Mouse (Mus musculus): ENCODE data around the gene Dnajc4. TPM values are rescaled to one million over a fixed set of nuclear protein-coding genes. Genes with fewer than 3 reads are reported as not detected.
A peak's percentile ranks its signal among the peaks of the same experiment; 100 is the strongest.

Dnajc4 gene
- polyA plus RNA-seq, 1 experiment from 2014 or later: 23.1 TPM

DNA sequence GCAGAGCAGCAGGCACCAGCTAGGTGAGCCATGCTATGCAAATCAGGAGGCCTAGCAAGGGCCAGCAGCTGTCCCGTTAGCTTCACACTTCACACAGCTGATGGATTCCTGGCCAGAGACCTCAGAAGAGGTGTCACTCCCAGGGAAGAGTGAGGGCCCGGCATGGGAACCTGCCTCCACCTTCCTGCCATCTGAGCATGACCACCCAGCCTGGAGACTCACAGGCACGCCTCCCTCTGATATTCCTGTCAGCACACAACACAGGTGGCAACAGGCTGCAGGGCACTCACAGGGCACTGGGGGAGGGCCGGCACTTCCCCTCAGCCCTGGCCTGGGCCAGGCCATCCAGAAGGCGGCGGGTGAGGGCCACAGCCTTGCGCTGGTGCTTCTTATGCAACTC lies 36.9 kb downstream of the Dnajc4 start:
- DNase-seq: no peak
- 88% methylated on average over 7 of the region's 7 CpGs for WGBS
- Histone ChIP-seq H3K9me3 (ENCODE audit: control insufficient read depth, low read length) (no peaks in the 10 kb centered on the region), H3K36me3 (ENCODE audit: control insufficient read depth, insufficient read depth, low read length) (0 out of 2 replicates have a peak, but pooled peaks cover 4% of the 10 kb centered on the region), H3K4me1 (ENCODE audit: control insufficient read depth, insufficient read depth, low read length) (peaks cover 13% of the 10 kb centered on the region), H3K27ac (replicated peaks; ENCODE audit: low read depth, low read length) (no peak overlapping the region), H3K4me2 (ENCODE audit: low read length) (no peak overlapping the region), H3K9ac (replicated peaks; ENCODE audit: low read length) (no peak overlapping the region), H3K4me3 (replicated peaks; ENCODE audit: low read depth, low read length) (no peak overlapping the region), H3K27me3 (ENCODE audit: control insufficient read depth, insufficient read depth, low read length) (no peaks in the 10 kb centered on the region)
- no peak for ATAC-seq (ENCODE audit: low FRiP score, low TSS enrichment)

DNA sequence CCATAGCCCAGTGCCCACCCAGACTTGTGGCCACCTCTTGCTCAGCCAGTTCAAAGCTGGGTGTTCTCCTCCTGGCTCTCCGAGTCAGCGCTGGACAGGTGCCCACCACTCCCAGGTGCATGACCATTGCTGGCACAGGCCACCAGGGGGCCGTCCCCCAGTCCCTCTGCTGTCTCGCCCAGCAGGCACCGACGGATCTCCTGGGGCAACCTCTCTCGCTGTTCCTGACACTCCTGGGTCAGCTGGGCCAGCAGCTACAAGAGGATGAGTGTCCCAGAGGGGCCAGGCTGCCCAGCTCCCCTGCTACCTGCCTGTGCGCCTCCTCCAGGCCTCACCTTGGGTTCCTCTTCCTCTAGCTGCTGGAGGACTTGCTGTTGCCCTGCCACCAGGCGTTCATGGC lies 38.3 kb downstream of the Dnajc4 start:
- Histone ChIP-seq H3K27ac (replicated peaks; ENCODE audit: low read depth, low read length) (no peak overlapping the region), H3K9ac (replicated peaks; ENCODE audit: low read length) (no peak overlapping the region), H3K4me1 (ENCODE audit: control insufficient read depth, insufficient read depth, low read length) (peaks cover 20% of the 10 kb centered on the region), H3K36me3 (ENCODE audit: control insufficient read depth, insufficient read depth, low read length) (0 out of 2 replicates have a peak, but pooled peaks cover 4% of the 10 kb centered on the region), H3K27me3 (ENCODE audit: control insufficient read depth, insufficient read depth, low read length) (no peaks in the 10 kb centered on the region), H3K4me3 (replicated peaks; ENCODE audit: low read depth, low read length) (no peak overlapping the region), H3K4me2 (ENCODE audit: low read length) (no peak overlapping the region), H3K9me3 (ENCODE audit: control insufficient read depth, low read length) (no peaks in the 10 kb centered on the region)
- ATAC-seq (ENCODE audit: low FRiP score, low TSS enrichment) (no peak), DNase-seq (no peak)
- 60% methylated on average over 9 of the region's 9 CpGs for WGBS

DNA sequence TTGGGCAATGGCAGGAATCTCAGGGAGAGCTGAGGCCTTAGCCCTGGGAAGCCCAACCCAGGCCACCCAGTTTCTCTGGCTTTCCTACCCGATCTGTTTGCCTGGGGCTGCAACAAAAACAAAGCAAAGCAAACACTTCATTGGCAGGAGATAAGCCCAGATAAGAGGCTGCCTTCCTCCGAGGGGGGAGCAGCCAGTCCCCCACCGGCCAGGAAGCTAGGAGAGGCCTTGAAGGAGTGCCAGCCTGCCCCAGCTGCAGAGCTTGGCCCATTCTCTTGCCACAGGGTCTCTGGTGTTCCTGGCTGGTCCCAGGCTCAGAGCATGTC lies 39.7 kb downstream of the Dnajc4 start:
- 34% methylated on average over 3 of the region's 3 CpGs for WGBS
- Histone ChIP-seq H3K36me3 (ENCODE audit: control insufficient read depth, insufficient read depth, low read length) (0 out of 2 replicates have a peak, but pooled peaks cover 6% of the 10 kb centered on the region), H3K4me2 (ENCODE audit: low read length) (peak overlapping the region; percentile 97), H3K9me3 (ENCODE audit: control insufficient read depth, low read length) (no peaks in the 10 kb centered on the region), H3K27me3 (ENCODE audit: control insufficient read depth, insufficient read depth, low read length) (no peaks in the 10 kb centered on the region), H3K4me3 (replicated peaks; ENCODE audit: low read depth, low read length) (no peak overlapping the region; the same call in 1 of the 2 replicates), H3K27ac (replicated peaks; ENCODE audit: low read depth, low read length) (peak overlapping the region; percentile 84), H3K4me1 (ENCODE audit: control insufficient read depth, insufficient read depth, low read length) (peaks cover 20% of the 10 kb centered on the region), H3K9ac (replicated peaks; ENCODE audit: low read length) (peak overlapping the region; percentile 69; the same call in 1 of the 2 replicates)
- ATAC-seq (ENCODE audit: low FRiP score, low TSS enrichment) (no peak), DNase-seq (no peak)

DNA sequence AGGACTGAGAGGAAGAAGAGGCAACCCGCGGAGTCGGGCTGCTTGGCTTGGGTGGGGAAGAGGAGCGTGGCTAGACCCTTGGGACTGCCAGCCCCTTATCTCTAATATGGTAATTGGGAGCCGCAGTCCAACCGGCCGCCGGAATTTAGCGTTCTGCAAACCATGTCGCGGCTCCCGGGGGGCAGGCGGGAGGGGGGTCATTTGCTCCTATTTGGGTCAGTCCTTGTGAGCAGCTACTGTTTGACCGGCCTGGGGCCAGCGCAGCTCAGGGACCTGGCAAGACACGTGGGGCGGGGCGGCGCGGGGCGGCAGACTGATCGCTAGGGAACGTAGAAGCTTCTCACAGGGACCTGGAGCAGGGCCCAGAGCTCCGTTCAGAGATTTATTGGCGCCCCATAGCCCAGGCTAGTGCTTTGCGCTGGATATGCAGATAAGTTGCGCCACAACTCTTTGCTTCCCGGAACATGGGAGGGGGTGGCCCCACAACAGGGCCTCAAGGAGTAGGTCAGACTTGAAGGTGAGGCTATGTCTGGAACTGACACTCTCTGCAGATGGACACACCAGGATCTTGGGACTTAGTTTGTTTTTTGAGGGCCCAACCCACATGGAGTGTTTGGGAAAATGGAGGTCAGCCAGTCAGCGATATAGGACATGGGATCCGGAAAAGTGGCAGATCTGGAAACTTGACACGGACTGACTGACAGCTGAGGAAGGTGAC lies 40.2 kb downstream of the Dnajc4 start:
- Histone ChIP-seq H3K27ac (replicated peaks; ENCODE audit: low read depth, low read length) (peak overlapping the region; percentile 84), H3K4me2 (ENCODE audit: low read length) (peak overlapping the region; percentile 97), H3K4me1 (ENCODE audit: control insufficient read depth, insufficient read depth, low read length) (peaks cover 20% of the 10 kb centered on the region), H3K36me3 (ENCODE audit: control insufficient read depth, insufficient read depth, low read length) (0 out of 2 replicates have a peak, but pooled peaks cover 6% of the 10 kb centered on the region), H3K9ac (replicated peaks; ENCODE audit: low read length) (peak overlapping the region; percentile 69), H3K4me3 (replicated peaks; ENCODE audit: low read depth, low read length) (peak overlapping the region; percentile 50), H3K27me3 (ENCODE audit: control insufficient read depth, insufficient read depth, low read length) (no peaks in the 10 kb centered on the region), H3K9me3 (ENCODE audit: control insufficient read depth, low read length) (no peaks in the 10 kb centered on the region)
- peak; percentile 67 for DNase-seq
- 3% methylated on average over 31 of the region's 31 CpGs for WGBS
- ATAC-seq (ENCODE audit: low FRiP score, low TSS enrichment): peak; percentile 17; the same call in 1 of the 2 replicates

DNA sequence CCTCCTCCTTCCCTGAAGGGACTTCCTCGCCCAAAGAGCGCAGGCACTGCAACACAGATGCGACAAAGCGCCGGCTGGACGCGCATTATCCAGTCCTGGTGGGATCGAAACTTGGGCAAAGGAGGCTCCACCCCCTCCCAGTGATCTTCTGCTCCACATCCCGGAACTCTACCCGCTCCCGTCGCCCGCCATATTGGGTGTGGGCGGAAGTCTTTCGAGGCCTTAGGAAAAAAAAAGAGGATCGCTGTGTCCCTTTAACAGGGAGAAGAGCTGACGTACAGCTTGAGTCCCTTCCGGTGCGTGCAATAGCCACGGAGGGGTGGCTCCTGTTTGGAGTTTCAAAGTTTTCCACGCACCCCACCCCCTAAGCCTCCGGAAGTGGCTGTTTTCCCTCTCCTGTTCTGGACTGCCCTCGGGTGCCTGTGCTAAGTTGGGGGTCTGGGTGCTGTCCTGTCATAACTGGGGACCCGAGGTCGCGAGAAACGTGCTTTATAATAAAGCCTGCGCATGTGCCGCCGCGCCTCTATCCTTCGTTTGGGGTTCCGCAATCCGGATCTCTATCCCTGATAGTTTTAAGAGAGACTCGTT lies 40.9 kb downstream of the Dnajc4 start:
- Histone ChIP-seq H3K27me3 (ENCODE audit: control insufficient read depth, insufficient read depth, low read length) (no peaks in the 10 kb centered on the region), H3K36me3 (ENCODE audit: control insufficient read depth, insufficient read depth, low read length) (0 out of 2 replicates have a peak, but pooled peaks cover 6% of the 10 kb centered on the region), H3K9ac (replicated peaks; ENCODE audit: low read length) (peak overlapping the region; percentile 69), H3K27ac (replicated peaks; ENCODE audit: low read depth, low read length) (peak overlapping the region; percentile 84), H3K4me2 (ENCODE audit: low read length) (peak overlapping the region; percentile 97), H3K9me3 (ENCODE audit: control insufficient read depth, low read length) (no peaks in the 10 kb centered on the region), H3K4me3 (replicated peaks; ENCODE audit: low read depth, low read length) (peak overlapping the region; percentile 50), H3K4me1 (ENCODE audit: control insufficient read depth, insufficient read depth, low read length) (peaks cover 20% of the 10 kb centered on the region)
- DNase-seq: peak; percentile 95
- ATAC-seq (ENCODE audit: low FRiP score, low TSS enrichment): peak; percentile 79
- under 1% methylated on average over 35 of the region's 35 CpGs for WGBS

DNA sequence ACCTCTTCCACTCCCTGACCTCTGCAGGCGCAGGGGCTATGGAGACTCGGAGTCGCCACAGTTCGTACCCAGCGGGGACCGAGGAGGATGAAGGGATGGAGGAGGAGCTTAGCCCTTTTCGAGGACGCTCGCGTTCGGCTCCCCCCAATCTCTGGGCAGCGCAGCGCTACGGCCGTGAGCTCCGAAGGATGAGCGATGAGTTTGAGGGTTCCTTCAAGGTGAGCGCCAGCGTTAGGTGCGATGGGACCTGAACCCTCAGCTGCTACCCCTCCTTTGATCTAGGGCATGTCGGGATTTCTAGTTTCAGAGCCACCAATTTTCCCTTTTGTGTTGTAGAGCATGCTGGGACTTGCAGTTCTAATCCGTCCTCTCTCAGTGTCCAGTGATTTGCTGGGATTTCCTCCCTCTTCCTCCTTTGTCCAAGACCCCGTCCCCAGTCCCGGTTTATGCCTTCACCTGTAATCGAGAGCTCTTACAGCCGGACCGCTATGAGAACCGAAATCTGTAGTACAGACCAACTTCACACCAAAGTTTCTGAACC lies 41.7 kb downstream of the Dnajc4 start:
- H3K27me3 ChIP-seq (ENCODE audit: control insufficient read depth, insufficient read depth, low read length): no peaks in the 10 kb centered on the region
- peak overlapping the region; percentile 84 for H3K27ac ChIP-seq (replicated peaks; ENCODE audit: low read depth, low read length)
- H3K9me3 ChIP-seq (ENCODE audit: control insufficient read depth, low read length): no peaks in the 10 kb centered on the region
- peak overlapping the region; percentile 69 for H3K9ac ChIP-seq (replicated peaks; ENCODE audit: low read length)
- WGBS: under 1% methylated on average over 28 of the region's 28 CpGs
- peaks cover 10% of the 10 kb centered on the region for H3K36me3 ChIP-seq (ENCODE audit: control insufficient read depth, insufficient read depth, low read length)
- H3K4me2 ChIP-seq (ENCODE audit: low read length): peak overlapping the region; percentile 97
- H3K4me3 ChIP-seq (replicated peaks; ENCODE audit: low read depth, low read length): peak overlapping the region; percentile 50
- H3K4me1 ChIP-seq (ENCODE audit: control insufficient read depth, insufficient read depth, low read length): peaks cover 20% of the 10 kb centered on the region
- ATAC-seq (ENCODE audit: low FRiP score, low TSS enrichment) (peak; percentile 43), DNase-seq (peak; percentile 83)

DNA sequence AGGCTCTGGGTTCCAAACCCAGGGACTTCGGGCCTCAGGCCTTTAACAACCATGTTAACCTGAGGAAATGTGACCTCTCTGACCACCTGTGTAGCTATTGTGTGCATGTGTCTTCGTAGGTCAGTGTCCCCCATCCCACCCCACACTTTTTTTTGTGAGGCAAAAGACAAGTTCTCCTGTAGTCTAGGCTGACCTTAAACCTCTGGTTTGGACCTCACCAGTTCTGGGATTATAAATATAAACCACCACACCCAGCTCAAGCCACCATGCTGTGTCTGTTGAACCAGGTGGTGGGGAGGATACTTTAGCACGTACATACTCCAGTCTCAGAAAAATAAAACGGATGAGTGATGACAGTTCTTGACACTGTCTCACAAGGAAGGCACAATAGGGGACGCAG lies 42.4 kb downstream of the Dnajc4 start:
- Histone ChIP-seq H3K36me3 (ENCODE audit: control insufficient read depth, insufficient read depth, low read length) (peaks cover 10% of the 10 kb centered on the region), H3K4me2 (ENCODE audit: low read length) (peak overlapping the region; percentile 97), H3K9me3 (ENCODE audit: control insufficient read depth, low read length) (no peaks in the 10 kb centered on the region), H3K27me3 (ENCODE audit: control insufficient read depth, insufficient read depth, low read length) (no peaks in the 10 kb centered on the region), H3K9ac (replicated peaks; ENCODE audit: low read length) (peak overlapping the region; percentile 69), H3K27ac (replicated peaks; ENCODE audit: low read depth, low read length) (0 out of 2 replicates have a peak overlapping the region, but pooled peaks have one; percentile 84), H3K4me1 (ENCODE audit: control insufficient read depth, insufficient read depth, low read length) (peaks cover 20% of the 10 kb centered on the region), H3K4me3 (replicated peaks; ENCODE audit: low read depth, low read length) (peak overlapping the region; percentile 50)
- 46% methylated on average over 5 of the region's 5 CpGs for WGBS
- no peak for DNase-seq
- no peak for ATAC-seq (ENCODE audit: low FRiP score, low TSS enrichment)

DNA sequence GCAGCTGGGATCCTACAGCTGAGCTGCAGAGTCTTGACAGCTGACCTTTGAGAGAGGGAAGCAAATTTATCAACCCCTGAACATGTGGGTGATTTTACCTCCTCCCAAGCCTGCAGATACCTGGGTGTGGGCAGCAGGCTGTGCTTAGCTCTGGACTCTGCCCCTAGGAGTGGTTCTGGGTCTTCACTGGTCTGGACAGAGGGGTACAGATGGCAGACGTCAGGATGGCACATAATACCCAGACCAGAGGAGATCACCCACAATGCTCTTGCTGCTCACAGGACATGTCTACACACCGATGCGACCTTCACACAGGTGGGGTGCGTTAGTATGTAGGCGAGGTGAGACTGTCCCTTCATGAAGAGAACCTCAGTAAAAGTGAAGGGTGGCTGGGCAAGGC lies 42.8 kb downstream of the Dnajc4 start:
- Histone ChIP-seq H3K4me2 (ENCODE audit: low read length) (peak overlapping the region; percentile 97), H3K36me3 (ENCODE audit: control insufficient read depth, insufficient read depth, low read length) (peaks cover 10% of the 10 kb centered on the region), H3K4me1 (ENCODE audit: control insufficient read depth, insufficient read depth, low read length) (peaks cover 20% of the 10 kb centered on the region), H3K27me3 (ENCODE audit: control insufficient read depth, insufficient read depth, low read length) (no peaks in the 10 kb centered on the region), H3K4me3 (replicated peaks; ENCODE audit: low read depth, low read length) (no peak overlapping the region), H3K9ac (replicated peaks; ENCODE audit: low read length) (no peak overlapping the region), H3K9me3 (ENCODE audit: control insufficient read depth, low read length) (no peaks in the 10 kb centered on the region), H3K27ac (replicated peaks; ENCODE audit: low read depth, low read length) (no peak overlapping the region)
- ATAC-seq (ENCODE audit: low FRiP score, low TSS enrichment) (no peak), DNase-seq (no peak)
- whole genome bisulfite sequencing: 90% methylated on average over 5 of the region's 5 CpGs

Measured in midbrain, embryonic 14.5 days (tissue).